11 mouse cellular contexts compared by ENCODE assay signal in genomic region chr7:131846066-131846905, GRCm38 (mm10).
DNase-seq lines count a peak whose midpoint lies in the region; ATAC-seq lines count a peak whose summit lies in the region.
"Had no signal": no experiment of that assay in that cellular context is flagged by ENCODE, and none has a peak within 500 bp of the region (broad histone marks: within the 10 kb centered on the region; RNA-seq: fewer than 3 reads in every experiment).

No protein-coding gene starts in this region.

- WGBS in forebrain, embryonic 12.5 days: 39% methylated on average over 20 of the region's 20 CpGs
- 39% methylated on average over 20 of the region's 20 CpGs for WGBS in limb, embryonic 11.5 days
- 32% methylated on average over 20 of the region's 20 CpGs for WGBS in neural tube, embryonic 13.5 days

- ATAC-seq in forebrain, embryonic 12.5 days (ENCODE audit: low FRiP score): 0 out of 2 replicates have a peak, but pooled peaks have one; percentile 20
- ATAC-seq in limb, embryonic 11.5 days (ENCODE audit: insufficient number of reproducible peaks, low FRiP score, low TSS enrichment, low read depth): no peak
- ATAC-seq in neural tube, embryonic 13.5 days (ENCODE audit: low read depth): peak; percentile 71; the same call in 1 of the 2 replicates
- ATAC-seq: liver, postnatal 0 days had no signal

- H3K27ac ChIP-seq in forebrain, embryonic 12.5 days: no peak overlapping the region
- no peak overlapping the region for H3K27ac ChIP-seq in limb, embryonic 11.5 days (replicated peaks; ENCODE audit: low read depth, low read length)
- H3K27ac ChIP-seq in neural tube, embryonic 13.5 days (replicated peaks): peak overlapping the region; percentile 62
- H3K27ac ChIP-seq: embryonic facial prominence, embryonic 15.5 days had no signal

- H3K27me3 ChIP-seq in forebrain, embryonic 12.5 days: peaks cover 67% of the 10 kb centered on the region
- no peaks in the 10 kb centered on the region for H3K27me3 ChIP-seq in limb, embryonic 11.5 days (ENCODE audit: control insufficient read depth, insufficient read depth, low read length)
- H3K27me3 ChIP-seq in neural tube, embryonic 13.5 days: peaks cover 10% of the 10 kb centered on the region
- H3K27me3 ChIP-seq: embryonic facial prominence, embryonic 15.5 days had no signal

- H3K9me3 ChIP-seq in forebrain, embryonic 12.5 days: no peaks in the 10 kb centered on the region
- no peaks in the 10 kb centered on the region for H3K9me3 ChIP-seq in limb, embryonic 11.5 days (ENCODE audit: control insufficient read depth, low read length)
- H3K9me3 ChIP-seq in neural tube, embryonic 13.5 days: no peaks in the 10 kb centered on the region
- H3K9me3 ChIP-seq: embryonic facial prominence, embryonic 15.5 days had no signal

- H3K36me3 ChIP-seq in forebrain, embryonic 12.5 days (replicated peaks): no peaks in the 10 kb centered on the region
- H3K36me3 ChIP-seq in limb, embryonic 11.5 days (ENCODE audit: control insufficient read depth, insufficient read depth, low read length): no peaks in the 10 kb centered on the region
- no peaks in the 10 kb centered on the region for H3K36me3 ChIP-seq in neural tube, embryonic 13.5 days
- H3K36me3 ChIP-seq: embryonic facial prominence, embryonic 15.5 days had no signal

- no peak overlapping the region for H3K9ac ChIP-seq in forebrain, embryonic 12.5 days
- no peak overlapping the region for H3K9ac ChIP-seq in limb, embryonic 11.5 days (ENCODE audit: low read length)
- 0 out of 2 replicates have a peak overlapping the region, but pooled peaks have one; percentile 8 for H3K9ac ChIP-seq in neural tube, embryonic 13.5 days
- H3K9ac ChIP-seq: embryonic facial prominence, embryonic 15.5 days; liver, postnatal 0 days had no signal

- no peak overlapping the region for H3K4me3 ChIP-seq in forebrain, embryonic 12.5 days (replicated peaks)
- no peak overlapping the region for H3K4me3 ChIP-seq in limb, embryonic 11.5 days (ENCODE audit: low read depth, low read length)
- no peak overlapping the region for H3K4me3 ChIP-seq in neural tube, embryonic 13.5 days
- H3K4me3 ChIP-seq: embryonic facial prominence, embryonic 15.5 days had no signal

- peaks cover 22% of the 10 kb centered on the region for H3K4me1 ChIP-seq in forebrain, embryonic 12.5 days
- H3K4me1 ChIP-seq in limb, embryonic 11.5 days (ENCODE audit: control insufficient read depth, insufficient read depth, low read length): 0 out of 2 replicates have a peak, but pooled peaks cover 2% of the 10 kb centered on the region
- H3K4me1 ChIP-seq in neural tube, embryonic 13.5 days (replicated peaks): peaks cover 32% of the 10 kb centered on the region

- DNase-seq in embryo, embryonic 11 days: peak; percentile 30
- DNase-seq in limb, embryonic 11.5 days (ENCODE audit: low spot score): peak; percentile 36
- DNase-seq in spleen, postnatal 14 days (ENCODE audit: low spot score in 2 of 2): no peak
- DNase-seq in natural killer cell, adult 2 months (ENCODE audit: low spot score in 2 of 2): no peak
- no peak for DNase-seq in adrenal gland, adult (ENCODE audit: inconsistent age in 2 of 2, low spot score in 1 of 2)
- DNase-seq: gastrocnemius, postnatal 10 days; kidney, postnatal 10 days; liver, postnatal 0 days had no signal

- H3K4me2 ChIP-seq in forebrain, embryonic 12.5 days: no peak overlapping the region
- no peak overlapping the region for H3K4me2 ChIP-seq in limb, embryonic 11.5 days (ENCODE audit: low read depth, severe bottlenecking)
- peak overlapping the region; percentile 9 for H3K4me2 ChIP-seq in neural tube, embryonic 13.5 days
- H3K4me2 ChIP-seq: embryonic facial prominence, embryonic 15.5 days had no signal

Comparison
In these comparisons a context has a peak if more than half of its experiments do, and no peak if none do; other contexts are left out.
1. DNase-seq: peak in embryo, embryonic 11 days (single experiment) and limb, embryonic 11.5 days (single experiment); none in spleen, postnatal 14 days (0 of 2), natural killer cell, adult 2 months (0 of 2) and adrenal gland, adult (0 of 2).